Mouse (Mus musculus) liver, embryonic 11.5 days (tissue): ENCODE data around the gene Col23a1. TPM values are rescaled to one million over a fixed set of nuclear protein-coding genes. Genes with fewer than 3 reads are reported as not detected.

Source experiments
- ATAC-seq: fragments of 200-750 bp; cut with Nextera tagmentation; replicated peaks from 2 replicates; pipeline ENCODE4 v1.8.0; 2017; ENCODE audit warnings: moderate number of reproducible peaks, mild to moderate bottlenecking, moderate TSS enrichment, moderate library complexity; ENCODE audit not compliant: low FRiP score
- DNase-seq: peaks from one replicate; pipeline ENCODE4 v3.0.0-alpha.2; 2017; ENCODE audit warnings: low spot score
- H3K27ac ChIP-seq: fragments of 300-500 bp; sonication (generic); 2 replicates; pipeline ENCODE4 v1.5.1; 2014; ENCODE audit warnings: mild to moderate bottlenecking, low read depth, low read length, control low read depth
- H3K27me3 ChIP-seq: fragments of 300-500 bp; sonication (generic); replicated peaks from 2 replicates; pipeline ENCODE4 v1.6.1; 2014; ENCODE audit warnings: low read length, mixed read lengths; ENCODE audit not compliant: control insufficient read depth, insufficient read depth
- H3K36me3 ChIP-seq: fragments of 300-500 bp; sonication (generic); 2 replicates; pipeline ENCODE4 v1.6.1; 2014; ENCODE audit warnings: mild to moderate bottlenecking, low read length, moderate library complexity, mixed read lengths; ENCODE audit not compliant: control insufficient read depth, insufficient read depth
- H3K4me1 ChIP-seq: fragments of 300-500 bp; sonication (generic); replicated peaks from 2 replicates; pipeline ENCODE4 v1.6.1; 2014; ENCODE audit warnings: low read length, mixed read lengths; ENCODE audit not compliant: control insufficient read depth, insufficient read depth
- H3K4me2 ChIP-seq: fragments of 300-500 bp; sonication (generic); 2 replicates; pipeline ENCODE4 v1.6.1; 2014; ENCODE audit warnings: mild to moderate bottlenecking, control low read depth, moderate library complexity
- H3K4me3 ChIP-seq: fragments of 300-500 bp; sonication (generic); 2 replicates; pipeline ENCODE4 v1.5.1; 2014; ENCODE audit warnings: low read depth, low read length, control low read depth
- H3K9ac ChIP-seq: fragments of 300-500 bp; sonication (generic); 2 replicates; pipeline ENCODE4 v1.6.1; 2014; ENCODE audit warnings: low read depth, low read length, control low read depth
- H3K9me3 ChIP-seq: fragments of 300-500 bp; sonication (generic); 2 replicates; pipeline ENCODE4 v1.6.1; 2016; ENCODE audit warnings: low read length, inconsistent platforms, mixed read lengths; ENCODE audit not compliant: control insufficient read depth
- WGBS: fragments of 180-500 bp; shearing (Covaris S2); extraction: QIAGEN DNeasy Blood & Tissue Kit; methylation state at CpG from one replicate; pipeline ENCODE4 v1.1.7; 2014; 5-methylcytosine and 5-hydroxymethylcytosine counted together
- polyA plus RNA-seq: library from polyadenylated mRNA; unstranded; fragments of >200 nt; fragmentation: Nextera tagmentation; extraction: Ambion mirVana; gene quantifications from 2 replicates; pipeline ENCODE4 v1.2.1, GENCODE M21; 2014

Gene Col23a1
- polyA plus RNA-seq, 1 experiment from 2014 or later = 2.0 TPM

- ATAC-seq (0 out of 2 replicates have a peak, but pooled peaks have one; percentile 8), DNase-seq (no peak)
- Histone ChIP-seq H3K27me3 (no peaks in the 10 kb centered on the region), H3K4me2 (peak overlapping the region; percentile 70), H3K4me1 (peaks cover 22% of the 10 kb centered on the region), H3K9me3 (no peaks in the 10 kb centered on the region), H3K27ac (peak overlapping the region; percentile 75), H3K36me3 (peaks cover 39% of the 10 kb centered on the region), H3K9ac (peak overlapping the region; percentile 97), H3K4me3 (peak overlapping the region; percentile 81)
- 46% methylated on average over 8 of the region's 8 CpGs for WGBS
Measured at GRCm38 (mm10) chr11:51585608-51586252, 296.0 kb downstream of the Col23a1 start.

GRCm38 (mm10) chr11:51586411-51586810 is 296.7 kb downstream of the Col23a1 start:
- Histone ChIP-seq H3K27ac (no peak overlapping the region), H3K27me3 (no peaks in the 10 kb centered on the region), H3K9ac (peak overlapping the region; percentile 97), H3K36me3 (peaks cover 46% of the 10 kb centered on the region), H3K4me2 (peak overlapping the region; percentile 70), H3K4me3 (peak overlapping the region; percentile 81; the same call in 1 of the 2 replicates), H3K9me3 (no peaks in the 10 kb centered on the region), H3K4me1 (peaks cover 22% of the 10 kb centered on the region)
- ATAC-seq (no peak), DNase-seq (no peak)
- 92% methylated on average over 13 of the region's 13 CpGs for WGBS

GRCm38 (mm10) chr11:51587059-51587458 is 297.3 kb downstream of the Col23a1 start:
- Histone ChIP-seq H3K9ac (peak overlapping the region; percentile 12; the same call in 1 of the 2 replicates), H3K27me3 (no peaks in the 10 kb centered on the region), H3K27ac (no peak overlapping the region; the same call in 1 of the 2 replicates), H3K4me1 (peaks cover 22% of the 10 kb centered on the region), H3K9me3 (no peaks in the 10 kb centered on the region), H3K36me3 (peaks cover 52% of the 10 kb centered on the region), H3K4me2 (no peak overlapping the region), H3K4me3 (peak overlapping the region; percentile 11; the same call in 1 of the 2 replicates)
- ATAC-seq (no peak), DNase-seq (no peak)
- WGBS = 89% methylated on average over 1 of the region's 1 CpGs

- ATAC-seq (no peak), DNase-seq (no peak)
- peaks cover 69% of the 10 kb centered on the region for H3K36me3 ChIP-seq
- no peak overlapping the region for H3K9ac ChIP-seq
- H3K4me1 ChIP-seq = peaks cover 21% of the 10 kb centered on the region
- no peak overlapping the region for H3K4me2 ChIP-seq
- no peaks in the 10 kb centered on the region for H3K9me3 ChIP-seq
- no peaks in the 10 kb centered on the region for H3K27me3 ChIP-seq
- 93% methylated on average over 3 of the region's 3 CpGs for WGBS
- no peak overlapping the region for H3K4me3 ChIP-seq
- no peak overlapping the region for H3K27ac ChIP-seq
Measured at GRCm38 (mm10) chr11:51588833-51589232, 299.1 kb downstream of the Col23a1 start.

- H3K9me3 ChIP-seq = no peaks in the 10 kb centered on the region
- peaks cover 78% of the 10 kb centered on the region for H3K36me3 ChIP-seq
- no peak for DNase-seq
- H3K4me2 ChIP-seq = no peak overlapping the region
- ATAC-seq = no peak
- peaks cover 18% of the 10 kb centered on the region for H3K4me1 ChIP-seq
- H3K27ac ChIP-seq = no peak overlapping the region
- no peaks in the 10 kb centered on the region for H3K27me3 ChIP-seq
- no peak overlapping the region for H3K9ac ChIP-seq
- no peak overlapping the region for H3K4me3 ChIP-seq
Measured at GRCm38 (mm10) chr11:51590002-51590401, 300.3 kb downstream of the Col23a1 start.

- WGBS = 76% methylated on average over 7 of the region's 7 CpGs
- no peak for DNase-seq
- Histone ChIP-seq H3K4me1 (peaks cover 9% of the 10 kb centered on the region), H3K4me2 (no peak overlapping the region), H3K4me3 (no peak overlapping the region), H3K27ac (no peak overlapping the region), H3K9ac (no peak overlapping the region), H3K27me3 (no peaks in the 10 kb centered on the region), H3K9me3 (no peaks in the 10 kb centered on the region), H3K36me3 (peaks cover 81% of the 10 kb centered on the region)
- no peak for ATAC-seq
Measured at GRCm38 (mm10) chr11:51591168-51591567, 301.4 kb downstream of the Col23a1 start.

- no peak overlapping the region for H3K27ac ChIP-seq
- H3K4me1 ChIP-seq = peaks cover 1% of the 10 kb centered on the region; the same call in 1 of the 2 replicates
- H3K4me3 ChIP-seq = no peak overlapping the region
- no peaks in the 10 kb centered on the region for H3K9me3 ChIP-seq
- no peak overlapping the region for H3K9ac ChIP-seq
- H3K36me3 ChIP-seq = peaks cover 77% of the 10 kb centered on the region
- no peak overlapping the region for H3K4me2 ChIP-seq
- DNase-seq (no peak), ATAC-seq (no peak)
- no peaks in the 10 kb centered on the region for H3K27me3 ChIP-seq
- 89% methylated on average over 7 of the region's 7 CpGs for WGBS
Measured at GRCm38 (mm10) chr11:51591915-51592314, 302.2 kb downstream of the Col23a1 start.

GRCm38 (mm10) chr11:51593368-51593767 is 303.6 kb downstream of the Col23a1 start:
- Histone ChIP-seq H3K4me1 (no peaks in the 10 kb centered on the region), H3K9ac (no peak overlapping the region), H3K9me3 (no peaks in the 10 kb centered on the region), H3K27ac (no peak overlapping the region), H3K27me3 (no peaks in the 10 kb centered on the region), H3K4me2 (no peak overlapping the region), H3K4me3 (no peak overlapping the region), H3K36me3 (peaks cover 73% of the 10 kb centered on the region)
- ATAC-seq = no peak
- no peak for DNase-seq
- 91% methylated on average over 4 of the region's 4 CpGs for WGBS

- no peaks in the 10 kb centered on the region for H3K4me1 ChIP-seq
- DNase-seq = no peak
- no peaks in the 10 kb centered on the region for H3K27me3 ChIP-seq
- H3K4me2 ChIP-seq = no peak overlapping the region
- H3K27ac ChIP-seq = no peak overlapping the region
- no peaks in the 10 kb centered on the region for H3K9me3 ChIP-seq
- no peak for ATAC-seq
- 88% methylated on average over 6 of the region's 6 CpGs for WGBS
- peaks cover 73% of the 10 kb centered on the region for H3K36me3 ChIP-seq
- H3K9ac ChIP-seq = no peak overlapping the region
- no peak overlapping the region for H3K4me3 ChIP-seq
Measured at GRCm38 (mm10) chr11:51593849-51594248, 304.1 kb downstream of the Col23a1 start.
